Mouse (Mus musculus): Measurements from ENCODE around the gene Klrk1.
"Not testable (repeated sequence)": the region's sequence is repeated elsewhere in the genome, so short reads cannot be mapped to it uniquely, and the experiment has no call there.

Gene Klrk1

DNA sequence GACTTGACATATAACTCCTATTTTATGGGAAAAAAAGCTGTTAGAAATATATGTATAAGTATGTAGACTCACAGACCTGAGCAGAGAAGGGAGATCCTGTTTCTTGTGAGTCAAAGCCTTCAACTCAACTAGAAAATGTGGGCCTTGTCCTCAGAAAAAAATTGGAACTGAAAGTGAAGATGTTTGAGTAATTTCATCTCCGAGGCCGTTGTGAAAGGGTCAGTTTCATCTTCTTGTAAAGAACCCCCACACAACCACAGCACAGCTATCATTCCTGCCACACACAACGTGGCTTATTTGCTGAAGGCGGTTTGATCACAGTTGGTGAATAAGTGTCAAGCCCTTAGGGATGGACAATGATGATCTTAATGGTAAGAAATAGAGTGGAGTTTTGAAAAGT lies at the start of gene Klrk1:
Gene Klrk1, minus strand, starts transcription at position 130 of the 400 bp plus-strand sequence.
- DNase-seq, result no peak

DNA sequence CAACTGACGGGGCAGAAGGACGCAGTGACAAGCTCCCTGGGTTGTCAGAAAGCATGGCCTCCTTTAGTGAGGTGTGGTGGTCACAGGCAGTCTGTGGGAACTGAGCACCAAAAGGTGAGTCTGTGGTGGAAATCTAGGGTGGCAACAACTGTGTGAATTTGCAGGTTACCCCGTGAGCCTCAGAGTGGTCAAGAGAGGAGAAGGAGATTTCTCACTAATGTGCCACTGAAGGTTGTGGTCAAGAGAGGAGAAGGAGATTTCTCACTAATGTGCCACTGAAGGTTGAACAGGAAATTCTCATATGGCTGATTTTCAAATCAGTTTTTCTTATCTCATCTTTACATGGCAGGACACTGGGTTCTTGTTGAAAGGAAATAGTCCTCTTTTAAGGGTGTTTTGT lies 37.6 kb upstream of the Klrk1 start:
- not testable (repeated sequence) for DNase-seq

DNA sequence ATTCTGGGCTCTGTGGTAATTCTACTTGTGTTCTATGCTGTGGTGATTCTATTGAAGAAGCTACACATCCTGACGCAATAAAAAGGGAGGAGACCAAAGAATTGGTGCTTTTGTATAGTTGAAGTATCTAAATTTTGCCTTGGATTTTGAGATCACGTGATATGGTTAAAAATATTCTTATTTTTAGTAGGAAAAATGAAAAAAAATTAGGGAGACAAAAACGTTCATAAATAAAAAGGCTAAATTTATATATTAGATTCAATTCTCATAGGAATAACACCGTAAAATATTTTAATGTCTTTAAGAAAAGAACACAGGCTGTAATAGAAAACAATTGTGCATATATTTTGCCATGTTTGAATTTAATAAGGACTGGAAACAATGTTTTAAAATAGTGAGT lies 36.9 kb upstream of the Klrk1 start, which contains the start of gene Klrc2:
Gene Klrc2, minus strand, starts transcription at position 101 of the 400 bp plus-strand sequence.
- DNase-seq, result not testable (repeated sequence)

- DNase-seq, result not testable (repeated sequence)
These were observed 20.4 kb upstream of the Klrk1 start for GRCm38 (mm10) chr6:129644054-129644453.

DNA sequence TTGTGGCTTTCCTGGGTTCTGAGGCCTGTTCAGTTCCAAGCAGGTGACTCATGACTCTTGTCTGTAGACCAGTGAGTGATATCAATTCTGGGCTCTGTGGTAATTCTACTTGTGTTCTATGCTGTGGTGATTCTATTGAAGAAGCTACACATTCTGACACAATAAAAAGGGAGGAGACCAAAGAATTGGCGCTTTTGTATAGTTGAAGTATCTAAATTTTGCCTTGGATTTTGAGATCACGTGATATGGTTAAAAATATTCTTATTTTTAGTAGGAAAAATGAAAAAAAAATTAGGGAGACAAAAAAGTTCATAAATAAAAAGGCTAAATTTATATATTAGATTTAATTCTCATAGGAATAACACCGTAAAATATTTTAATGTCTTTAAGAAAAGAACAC lies 19.6 kb upstream of the Klrk1 start, which contains the start of gene Klrc3:
Gene Klrc3, minus strand, starts transcription at position 101 of the 400 bp plus-strand sequence.
- not testable (repeated sequence) for DNase-seq

- not testable (repeated sequence) for DNase-seq
These were observed 7.4 kb upstream of the Klrk1 start for GRCm38 (mm10) chr6:129631046-129631445.

DNA sequence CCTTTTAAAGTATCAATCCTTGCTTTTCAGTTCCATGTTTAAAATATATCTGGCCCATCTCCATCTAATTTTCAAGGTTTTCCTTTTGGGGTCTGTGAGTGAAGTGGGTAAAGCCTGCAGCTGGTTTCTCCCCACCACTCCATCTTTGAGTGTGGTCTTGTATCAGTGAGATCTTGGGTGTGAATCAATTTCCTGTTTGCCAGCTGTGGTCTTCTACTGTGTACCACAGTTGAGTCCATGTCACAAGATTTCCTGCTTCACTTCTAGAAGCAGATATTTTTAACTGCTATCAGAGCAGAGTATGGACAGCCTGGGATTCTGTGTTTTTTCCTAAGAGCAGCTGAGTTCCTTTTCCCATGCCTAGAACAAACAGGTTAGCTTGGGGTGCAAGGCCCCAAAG lies 15.3 kb downstream of the Klrk1 start:
- DNase-seq, result peak; percentile 12

- no peak for DNase-seq
These were observed 32.2 kb downstream of the Klrk1 start, which contains the start of gene Klrd1 for GRCm38 (mm10) chr6:129591508-129591907. Gene Klrd1, plus strand, starts transcription at chr6:129591782.

- no peak for DNase-seq
These were observed 40.6 kb downstream of the Klrk1 start for GRCm38 (mm10) chr6:129583014-129583413.

DNA sequence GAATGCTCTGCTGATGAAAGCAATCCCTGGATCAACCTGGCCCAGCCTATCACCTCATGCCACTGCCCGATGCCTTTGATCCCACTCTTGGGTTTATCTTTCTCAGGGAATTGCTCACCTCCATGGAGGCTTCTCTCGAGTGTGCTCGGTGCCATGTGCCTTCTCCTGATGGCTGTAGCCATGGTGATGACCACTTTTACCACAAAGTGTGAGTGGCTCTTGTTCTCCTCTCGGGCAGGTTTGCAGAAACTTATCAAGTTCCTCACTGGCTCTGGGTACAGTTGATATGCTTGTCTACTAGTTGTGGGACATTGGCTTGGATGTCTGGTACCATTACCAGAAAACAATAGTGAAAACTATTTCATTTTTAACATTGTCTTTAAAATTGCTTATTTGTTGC lies 41.8 kb downstream of the Klrk1 start:
- no peak for DNase-seq

GRCm38 (mm10) chr6:129581274-129581673 lies 42.4 kb downstream of the Klrk1 start:
- no peak for DNase-seq

- no peak for DNase-seq
These were observed 46.1 kb downstream of the Klrk1 start, which contains the start of gene Klre1 for GRCm38 (mm10) chr6:129577605-129578004. Gene Klre1, plus strand, starts transcription at chr6:129577905.

GRCm38 (mm10) chr6:129575315-129575714 lies 48.3 kb downstream of the Klrk1 start:
- no peak for DNase-seq

DNA sequence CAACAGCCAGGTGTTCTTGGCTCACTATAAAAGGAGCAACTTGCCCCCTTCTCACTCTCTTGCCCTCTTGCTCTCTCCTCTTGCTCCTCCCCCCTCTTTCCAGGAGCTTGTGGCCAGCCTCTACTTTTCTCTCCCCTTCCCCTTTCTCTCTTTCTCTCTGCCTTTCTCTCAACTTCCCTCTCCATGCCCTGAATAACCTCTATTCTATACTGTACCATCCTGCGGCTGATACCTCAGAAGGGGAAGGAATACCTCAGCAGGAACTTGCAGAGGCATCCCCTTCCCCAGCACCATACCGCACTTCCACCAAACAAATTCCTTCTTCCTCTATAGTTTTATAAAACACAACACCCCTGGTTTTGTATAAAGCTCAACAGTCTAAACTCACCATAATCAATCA lies 58.4 kb downstream of the Klrk1 start:
- no peak for DNase-seq

Data from thymus, postnatal 25 days (tissue).